Mouse (Mus musculus) liver, adult (tissue): ENCODE results near the gene Secisbp2.

Source experiments
- GATA4 ChIP-seq: IDR thresholded peaks from 2 replicates; pipeline ENCODE4 v1.6.1; 2014; ENCODE audit warnings: mild to moderate bottlenecking, low read length; ENCODE audit not compliant: insufficient replicate concordance

The Secisbp2 gene

GRCm38 (mm10) chr13:51651408-51652064, at the start of gene Secisbp2:
Gene Secisbp2, plus strand, starts transcription at chr13:51651697.
- peak; percentile 71; the same call in 1 of the 2 replicates for TF ChIP-seq GATA4

GRCm38 (mm10) chr13:51602764-51603163, 48.7 kb upstream of the Secisbp2 start:
- TF ChIP-seq GATA4 = no peak

- TF ChIP-seq GATA4 = no peak
These were observed 48.1 kb upstream of the Secisbp2 start for GRCm38 (mm10) chr13:51603221-51603893.

- no peak for TF ChIP-seq GATA4
These were observed 47.6 kb upstream of the Secisbp2 start for GRCm38 (mm10) chr13:51603894-51604244.

GRCm38 (mm10) chr13:51609231-51609630, 42.3 kb upstream of the Secisbp2 start:
- no peak for TF ChIP-seq GATA4

GRCm38 (mm10) chr13:51611060-51611459, 40.4 kb upstream of the Secisbp2 start:
- no peak for TF ChIP-seq GATA4

- no peak for TF ChIP-seq GATA4
These were observed 40.0 kb upstream of the Secisbp2 start for GRCm38 (mm10) chr13:51611500-51611899.

GRCm38 (mm10) chr13:51615815-51616214, 35.7 kb upstream of the Secisbp2 start:
- TF ChIP-seq GATA4 = no peak

- TF ChIP-seq GATA4 = no peak
These were observed 35.0 kb upstream of the Secisbp2 start for GRCm38 (mm10) chr13:51616417-51617044.

GRCm38 (mm10) chr13:51617306-51617705, 34.2 kb upstream of the Secisbp2 start:
- no peak for TF ChIP-seq GATA4

GRCm38 (mm10) chr13:51617861-51618260, 33.6 kb upstream of the Secisbp2 start:
- TF ChIP-seq GATA4 = no peak

GRCm38 (mm10) chr13:51618602-51619001, 32.9 kb upstream of the Secisbp2 start:
- no peak for TF ChIP-seq GATA4

GRCm38 (mm10) chr13:51622626-51623025, 28.9 kb upstream of the Secisbp2 start:
- no peak for TF ChIP-seq GATA4

GRCm38 (mm10) chr13:51623678-51624077, 27.8 kb upstream of the Secisbp2 start:
- TF ChIP-seq GATA4 = no peak

GRCm38 (mm10) chr13:51628273-51628848, 23.1 kb upstream of the Secisbp2 start:
- no peak for TF ChIP-seq GATA4
